Mouse (Mus musculus): Measurements from ENCODE around the gene Btg4. TPM values are rescaled to one million over a fixed set of nuclear protein-coding genes. Genes with fewer than 3 reads are reported as not detected.
"Not testable (repeated sequence)": the region's sequence is repeated elsewhere in the genome, so short reads cannot be mapped to it uniquely, and the experiment has no call there.

Btg4 gene
- polyA plus RNA-seq, 1 experiment from 2014 or later, result not detected

DNA sequence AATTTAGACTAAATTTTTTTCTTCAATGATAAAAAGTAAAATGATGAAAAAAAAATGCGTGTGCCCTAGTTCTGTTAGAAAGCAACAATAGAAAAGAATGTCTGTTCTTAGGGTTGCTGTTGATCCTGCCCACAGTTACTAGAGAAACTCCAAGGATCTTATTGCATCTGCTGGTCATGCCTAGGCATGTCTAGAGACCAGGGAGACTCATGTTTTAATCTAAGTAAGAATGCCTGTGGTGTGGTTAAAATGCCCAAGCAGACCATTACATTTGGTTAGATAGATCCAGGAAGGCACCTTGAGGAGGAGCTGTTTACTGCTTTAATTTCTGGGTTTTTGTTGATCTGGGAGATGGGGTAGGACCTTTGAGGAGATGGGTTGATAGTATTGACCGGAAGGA is 45.0 kb downstream of the Btg4 start:
- no peak for TF ChIP-seq CTCF (IDR thresholded peaks at IDR 0.05; ENCODE audit: low read depth)
- H3K9me3 ChIP-seq (ENCODE audit: low read depth, low read length), result no peaks in the 10 kb centered on the region
- no peak overlapping the region for H3K9ac ChIP-seq
- no peak overlapping the region for H3K27ac ChIP-seq (ENCODE audit: low read depth)
- no peaks in the 10 kb centered on the region for H3K36me3 ChIP-seq (ENCODE audit: insufficient read depth)
- WGBS, result 63% methylated on average over 2 of the region's 2 CpGs
- no peak overlapping the region for H3K4me3 ChIP-seq (ENCODE audit: low read depth, low read length)
- H3K4me1 ChIP-seq (ENCODE audit: insufficient read depth), result no peaks in the 10 kb centered on the region; the same call in 1 of the 2 replicates
- ATAC-seq (ENCODE audit: insufficient read depth) (no peak), DNase-seq (no peak)
- peaks cover 8% of the 10 kb centered on the region; the same call in 1 of the 2 replicates for H3K27me3 ChIP-seq (ENCODE audit: insufficient read depth, low read length)
- H3K4me2 ChIP-seq, result no peak overlapping the region

GRCm38 (mm10) chr9:51114767-51115166 is 54.1 kb downstream of the Btg4 start:
- Histone ChIP-seq H3K4me2 (no peak overlapping the region), H3K9me3 (ENCODE audit: low read depth, low read length) (no peaks in the 10 kb centered on the region), H3K4me1 (ENCODE audit: insufficient read depth) (no peaks in the 10 kb centered on the region), H3K4me3 (ENCODE audit: low read depth, low read length) (no peak overlapping the region), H3K36me3 (ENCODE audit: insufficient read depth) (no peaks in the 10 kb centered on the region), H3K9ac (no peak overlapping the region), H3K27ac (ENCODE audit: low read depth) (no peak overlapping the region), H3K27me3 (ENCODE audit: insufficient read depth, low read length) (no peaks in the 10 kb centered on the region)
- no peak for ATAC-seq (ENCODE audit: insufficient read depth)
- DNase-seq, result no peak
- TF ChIP-seq CTCF (IDR thresholded peaks at IDR 0.05; ENCODE audit: low read depth), result no peak
- 72% methylated on average over 4 of the region's 4 CpGs for WGBS

DNA sequence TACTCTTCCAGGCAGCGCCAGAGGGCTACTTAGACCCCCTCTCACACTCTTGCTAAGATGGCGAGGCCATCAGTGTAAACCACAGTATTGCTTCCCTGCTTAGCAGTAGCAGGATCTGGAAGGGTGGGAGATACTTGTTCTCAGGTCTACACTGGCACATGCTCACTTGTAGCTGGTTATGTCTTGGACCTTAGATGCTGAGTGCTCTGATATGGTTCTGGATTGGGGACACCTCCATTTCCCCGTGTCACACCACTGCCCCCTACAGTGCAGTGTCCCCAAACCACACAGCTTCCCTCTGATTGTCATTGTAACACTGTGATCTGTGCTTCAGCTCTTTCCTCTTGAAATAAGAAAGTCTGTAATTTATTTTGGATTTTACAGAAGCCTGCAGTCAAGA is 76.3 kb downstream of the Btg4 start:
- TF ChIP-seq CTCF (IDR thresholded peaks at IDR 0.05; ENCODE audit: low read depth), result peak; percentile 74
- Histone ChIP-seq H3K9me3 (ENCODE audit: low read depth, low read length) (no peaks in the 10 kb centered on the region), H3K27me3 (ENCODE audit: insufficient read depth, low read length) (no peaks in the 10 kb centered on the region), H3K27ac (ENCODE audit: low read depth) (no peak overlapping the region), H3K4me1 (ENCODE audit: insufficient read depth) (no peaks in the 10 kb centered on the region), H3K9ac (no peak overlapping the region), H3K4me3 (ENCODE audit: low read depth, low read length) (no peak overlapping the region), H3K4me2 (no peak overlapping the region), H3K36me3 (ENCODE audit: insufficient read depth) (no peaks in the 10 kb centered on the region)
- ATAC-seq (ENCODE audit: insufficient read depth), result no peak
- peak; percentile 54 for DNase-seq
- WGBS, result 63% methylated on average over 3 of the region's 3 CpGs

DNA sequence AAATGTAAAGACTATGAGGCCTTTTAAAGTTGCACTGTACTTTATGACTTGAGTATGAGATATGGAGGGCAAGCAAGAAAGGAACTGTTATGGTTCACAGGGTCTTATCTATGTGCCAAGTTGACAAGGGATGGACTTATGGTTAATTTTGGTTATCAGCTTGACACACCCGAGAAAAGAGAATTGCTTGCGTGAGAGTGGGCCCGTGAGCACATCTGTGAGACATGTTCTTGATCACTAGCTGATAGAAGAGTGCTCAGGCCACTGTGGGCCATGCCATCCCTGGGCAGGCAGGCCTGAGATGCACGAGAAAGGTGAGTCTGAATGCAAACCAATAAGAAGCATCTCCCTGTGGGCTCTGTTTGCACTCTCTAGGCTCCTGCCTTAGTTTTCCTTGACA is 76.7 kb downstream of the Btg4 start:
- no peak overlapping the region for H3K9ac ChIP-seq
- DNase-seq (no peak), ATAC-seq (ENCODE audit: insufficient read depth) (no peak)
- 73% methylated on average over 4 of the region's 4 CpGs for WGBS
- no peak for TF ChIP-seq CTCF (IDR thresholded peaks at IDR 0.05; ENCODE audit: low read depth)
- no peaks in the 10 kb centered on the region for H3K27me3 ChIP-seq (ENCODE audit: insufficient read depth, low read length)
- H3K9me3 ChIP-seq (ENCODE audit: low read depth, low read length), result no peaks in the 10 kb centered on the region
- H3K4me3 ChIP-seq (ENCODE audit: low read depth, low read length), result no peak overlapping the region
- no peak overlapping the region for H3K27ac ChIP-seq (ENCODE audit: low read depth)
- no peaks in the 10 kb centered on the region for H3K36me3 ChIP-seq (ENCODE audit: insufficient read depth)
- no peaks in the 10 kb centered on the region for H3K4me1 ChIP-seq (ENCODE audit: insufficient read depth)
- no peak overlapping the region for H3K4me2 ChIP-seq

DNA sequence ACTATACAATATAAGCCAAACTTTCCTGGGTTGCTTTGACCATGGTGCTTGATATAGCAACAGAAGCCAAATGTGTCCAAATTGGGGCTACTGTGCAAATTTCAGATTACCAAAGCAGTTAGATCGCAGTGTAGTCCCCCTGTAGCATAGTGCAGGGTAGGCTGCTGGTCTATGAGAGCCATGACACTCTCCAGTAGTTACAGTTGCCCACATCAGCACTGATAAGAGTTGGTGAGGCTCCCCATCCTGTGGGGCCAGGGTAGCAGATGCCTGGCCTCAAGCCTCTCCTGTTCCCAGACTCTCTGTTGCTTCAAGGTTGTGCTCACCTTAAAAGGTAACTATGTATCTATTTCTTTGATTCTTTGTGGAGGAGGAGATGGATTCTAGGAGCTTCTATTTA is 77.1 kb downstream of the Btg4 start:
- DNase-seq (no peak), ATAC-seq (ENCODE audit: insufficient read depth) (no peak)
- 85% methylated on average over 1 of the region's 1 CpGs for WGBS
- no peaks in the 10 kb centered on the region for H3K9me3 ChIP-seq (ENCODE audit: low read depth, low read length)
- H3K9ac ChIP-seq, result no peak overlapping the region
- H3K4me2 ChIP-seq, result no peak overlapping the region
- no peaks in the 10 kb centered on the region for H3K4me1 ChIP-seq (ENCODE audit: insufficient read depth)
- H3K27me3 ChIP-seq (ENCODE audit: insufficient read depth, low read length), result no peaks in the 10 kb centered on the region
- no peak overlapping the region for H3K4me3 ChIP-seq (ENCODE audit: low read depth, low read length)
- H3K27ac ChIP-seq (ENCODE audit: low read depth), result no peak overlapping the region
- TF ChIP-seq CTCF (IDR thresholded peaks at IDR 0.05; ENCODE audit: low read depth), result no peak
- no peaks in the 10 kb centered on the region for H3K36me3 ChIP-seq (ENCODE audit: insufficient read depth)

DNA sequence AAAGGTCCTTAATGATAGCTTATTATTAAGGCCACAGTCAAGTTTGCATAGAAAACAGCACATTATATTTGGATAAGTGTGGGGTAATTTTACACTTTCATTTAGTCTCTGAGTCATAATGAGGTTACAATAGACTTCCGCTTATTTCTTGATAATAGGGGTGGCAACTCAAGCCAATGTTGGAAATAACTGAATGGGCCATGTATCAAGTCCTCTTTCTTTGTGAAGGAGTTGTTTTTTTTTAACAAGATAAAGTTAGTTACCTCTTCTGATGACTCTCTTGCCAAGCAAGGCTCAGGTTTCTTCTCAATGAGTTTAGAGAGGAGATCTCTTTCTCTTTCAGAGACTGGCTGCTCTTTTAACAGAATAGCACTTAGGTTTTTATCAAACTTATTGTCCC is 77.6 kb downstream of the Btg4 start:
- Histone ChIP-seq H3K9me3 (ENCODE audit: low read depth, low read length) (no peaks in the 10 kb centered on the region), H3K9ac (no peak overlapping the region), H3K4me2 (no peak overlapping the region), H3K27ac (ENCODE audit: low read depth) (no peak overlapping the region), H3K27me3 (ENCODE audit: insufficient read depth, low read length) (no peaks in the 10 kb centered on the region), H3K36me3 (ENCODE audit: insufficient read depth) (no peaks in the 10 kb centered on the region), H3K4me3 (ENCODE audit: low read depth, low read length) (no peak overlapping the region), H3K4me1 (ENCODE audit: insufficient read depth) (no peaks in the 10 kb centered on the region)
- no peak for ATAC-seq (ENCODE audit: insufficient read depth)
- TF ChIP-seq CTCF (IDR thresholded peaks at IDR 0.05; ENCODE audit: low read depth), result no peak
- no peak for DNase-seq
- WGBS, result 87% methylated on average over 1 of the region's 1 CpGs

- not testable (repeated sequence) for ATAC-seq (ENCODE audit: insufficient read depth); H3K4me1 ChIP-seq (ENCODE audit: insufficient read depth); H3K27ac ChIP-seq (ENCODE audit: low read depth); H3K9ac ChIP-seq; DNase-seq; H3K36me3 ChIP-seq (ENCODE audit: insufficient read depth); H3K4me2 ChIP-seq; H3K9me3 ChIP-seq (ENCODE audit: low read depth, low read length); H3K4me3 ChIP-seq (ENCODE audit: low read depth, low read length); H3K27me3 ChIP-seq (ENCODE audit: insufficient read depth, low read length)
- 66% methylated on average over 1 of the region's 1 CpGs for WGBS
These were observed 78.7 kb downstream of the Btg4 start for GRCm38 (mm10) chr9:51139401-51139800.

GRCm38 (mm10) chr9:51140711-51141110 is 80.0 kb downstream of the Btg4 start:
- no peaks in the 10 kb centered on the region for H3K9me3 ChIP-seq (ENCODE audit: low read depth, low read length)
- TF ChIP-seq CTCF (IDR thresholded peaks at IDR 0.05; ENCODE audit: low read depth), result no peak
- 65% methylated on average over 3 of the region's 3 CpGs for WGBS
- H3K4me1 ChIP-seq (ENCODE audit: insufficient read depth), result no peaks in the 10 kb centered on the region
- no peak overlapping the region for H3K9ac ChIP-seq
- H3K4me3 ChIP-seq (ENCODE audit: low read depth, low read length), result no peak overlapping the region
- H3K36me3 ChIP-seq (ENCODE audit: insufficient read depth), result no peaks in the 10 kb centered on the region
- ATAC-seq (ENCODE audit: insufficient read depth), result no peak
- H3K4me2 ChIP-seq, result no peak overlapping the region
- no peak overlapping the region for H3K27ac ChIP-seq (ENCODE audit: low read depth)
- DNase-seq, result no peak
- H3K27me3 ChIP-seq (ENCODE audit: insufficient read depth, low read length), result no peaks in the 10 kb centered on the region
